Mouse (Mus musculus): ENCODE results near the gene Ifna9. TPM values are rescaled to one million over a fixed set of nuclear protein-coding genes. Genes with fewer than 3 reads are reported as not detected.
"Not testable (repeated sequence)": the region's sequence is repeated elsewhere in the genome, so short reads cannot be mapped to it uniquely, and the experiment has no call there.

Ifna9 gene
- total RNA-seq (2021) = not detected
- long read RNA-seq, experiment 1 = 0 reads
- long read RNA-seq, experiment 2 = 0 reads

GRCm38 (mm10) chr4:88592285-88592684 is at the start of gene Ifna9:
TSS of gene Ifna9 (minus strand) at chr4:88592385.
- no peak for DNase-seq

DNA sequence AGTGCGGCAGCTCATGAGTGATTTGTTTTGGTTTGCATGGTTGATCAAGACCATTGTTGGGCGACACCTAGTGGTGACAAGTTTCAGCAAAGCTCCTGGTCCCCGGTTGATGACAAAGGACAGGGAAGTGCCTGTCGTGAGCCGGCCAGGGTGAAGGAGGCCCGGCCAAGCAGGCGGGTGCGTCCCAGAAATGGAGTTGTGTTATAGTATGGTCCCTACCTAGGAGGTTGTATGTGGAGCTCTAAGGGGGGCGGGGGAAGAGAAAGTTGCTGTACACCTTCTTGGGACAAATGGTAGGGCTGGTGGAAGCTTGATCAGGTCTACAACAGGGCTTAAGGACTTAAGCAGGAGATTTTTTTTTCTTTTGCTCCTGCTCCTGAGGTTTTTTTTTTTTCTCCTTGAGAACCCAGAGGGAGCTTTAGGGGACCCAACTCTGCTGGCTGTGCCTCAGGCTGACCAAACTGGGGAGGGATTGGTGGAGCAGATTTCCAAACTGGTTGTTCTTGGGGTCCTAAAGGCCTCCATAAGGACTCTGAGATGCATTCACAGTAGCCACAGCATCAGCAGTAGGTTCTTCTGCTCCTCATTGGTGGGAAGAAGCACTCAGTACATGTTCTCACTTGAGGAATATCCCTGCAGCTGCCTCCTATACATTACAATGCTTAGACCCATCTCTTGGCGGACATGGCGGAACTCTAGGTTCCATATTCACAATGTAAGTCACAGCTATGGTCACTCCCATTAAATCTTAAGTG is 49.1 kb upstream of the Ifna9 start:
- DNase-seq = peak; percentile 90 to 94

DNA sequence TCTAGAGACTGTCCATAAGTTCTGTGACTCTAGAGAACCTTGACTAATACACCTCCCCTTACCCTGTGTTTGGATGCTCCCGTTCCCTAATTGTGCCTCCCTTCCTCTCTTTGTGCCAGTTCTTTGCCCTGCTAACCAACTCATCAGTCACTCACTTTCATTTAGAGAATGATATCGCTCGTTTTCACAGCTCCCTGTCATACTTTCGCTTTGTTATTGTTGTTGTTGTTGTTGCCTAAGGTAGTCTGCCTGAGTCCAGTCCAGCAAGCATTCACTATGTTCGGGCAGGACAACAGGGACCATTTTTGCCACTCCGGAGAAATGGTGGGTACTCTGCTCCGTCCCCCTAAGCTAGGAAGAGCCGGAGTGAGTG is 48.5 kb upstream of the Ifna9 start:
- DNase-seq = no peak

GRCm38 (mm10) chr4:88634311-88634710 is 42.1 kb upstream of the Ifna9 start, which contains the start of gene C87499:
TSS of gene C87499 (minus strand) at chr4:88634411.
- DNase-seq = no peak

GRCm38 (mm10) chr4:88603276-88603675 is 11.1 kb upstream of the Ifna9 start, which contains the start of gene Ifna12:
TSS of gene Ifna12 (minus strand) at chr4:88603376.
- no peak for DNase-seq

DNA sequence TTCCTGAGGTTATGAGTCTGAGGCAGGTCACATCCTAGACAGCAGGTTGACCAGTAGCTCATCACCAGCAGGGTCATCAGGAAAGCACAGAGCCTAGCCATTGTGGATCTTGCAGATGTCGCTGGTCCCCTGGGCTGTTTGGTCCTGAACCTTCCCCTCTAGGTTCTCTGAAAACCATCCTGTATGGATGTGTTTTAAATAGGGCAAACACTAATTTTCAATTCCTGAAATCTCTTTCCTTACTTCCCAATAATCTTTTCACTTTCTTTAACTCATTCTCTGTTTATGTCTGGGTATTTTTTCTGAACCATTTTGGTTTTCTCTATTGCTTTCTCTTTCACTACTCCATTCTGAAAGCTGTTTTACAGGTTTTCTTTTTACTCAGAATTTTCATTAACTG is 20.5 kb downstream of the Ifna9 start, which contains the start of gene Ifna14:
Ifna14 (minus strand) TSS at position 101 of the 400 bp plus-strand sequence.
- DNase-seq = no peak

GRCm38 (mm10) chr4:88561791-88562190 is 30.4 kb downstream of the Ifna9 start:
- DNase-seq = no peak

- DNase-seq = not testable (repeated sequence)
Observed at GRCm38 (mm10) chr4:88558145-88558544, 34.0 kb downstream of the Ifna9 start, which contains the start of gene Ifna15. TSS of gene Ifna15 (minus strand) at chr4:88558245.

- DNase-seq = peak; percentile 82 to 90
Observed at GRCm38 (mm10) chr4:88550161-88550945, 41.8 kb downstream of the Ifna9 start.

- peak in 1 of 2 experiments; percentile 15 for DNase-seq
Observed at GRCm38 (mm10) chr4:88547986-88548385, 44.2 kb downstream of the Ifna9 start.

- DNase-seq = peak in 1 of 2 experiments; percentile 16
Observed at GRCm38 (mm10) chr4:88543649-88544234, 48.4 kb downstream of the Ifna9 start.

Other genes with a start within 250 kb of the Ifna9 start
- gene Hacd4, start 153.5 kb downstream of the Ifna9 start, total RNA-seq (2021) = 1 to 10 TPM; 4.5 to 4.6 TPM
- gene Ifnb1, start 69.6 kb downstream of the Ifna9 start, total RNA-seq (2021) = not detected
- not detected for gene Ifna15, start 34.1 kb downstream of the Ifna9 start, total RNA-seq (2021)
- gene Ifna14, start 20.6 kb downstream of the Ifna9 start, total RNA-seq (2021) = not detected
- not detected for gene Ifna12, start 11.0 kb upstream of the Ifna9 start, total RNA-seq (2021)
- gene C87499, start 42.0 kb upstream of the Ifna9 start, total RNA-seq (2021) = not detected
- gene Ifna13, start 52.1 kb upstream of the Ifna9 start, total RNA-seq (2021) = not detected
- gene Ifna16, start 84.5 kb upstream of the Ifna9 start, total RNA-seq (2021) = not detected
- gene Ifna2, start 91.5 kb upstream of the Ifna9 start, total RNA-seq (2021) = not detected
- not detected for gene Ifnab, start 99.0 kb upstream of the Ifna9 start, total RNA-seq (2021)
- gene Gm26566, start 129.4 kb upstream of the Ifna9 start, total RNA-seq (2021) = under 1 TPM; 0.36 to 0.60 TPM
- gene Klhl9, start 130.1 kb upstream of the Ifna9 start, total RNA-seq (2021) = 10 to 100 TPM; 82.5 to 89.7 TPM
- gene Gm13271, start 162.5 kb upstream of the Ifna9 start, total RNA-seq (2021) = not detected
- gene Gm13283, start 167.7 kb upstream of the Ifna9 start, total RNA-seq (2021) = under 1 TPM in 1 of 2 experiments, not detected in 1; 0.20 TPM
- not detected for gene Gm13290, start 181.4 kb upstream of the Ifna9 start, total RNA-seq (2021)
- not detected for gene Gm13289, start 184.5 kb upstream of the Ifna9 start, total RNA-seq (2021)
- not detected for gene Gm13272, start 187.5 kb upstream of the Ifna9 start, total RNA-seq (2021)
- gene Ifnz, start 189.7 kb upstream of the Ifna9 start, total RNA-seq (2021) = under 1 TPM in 1 of 2 experiments, not detected in 1; 0.20 TPM
- gene Gm13276, start 193.3 kb upstream of the Ifna9 start, total RNA-seq (2021) = not detected
- not detected for gene Gm13277, start 196.2 kb upstream of the Ifna9 start, total RNA-seq (2021)
- not detected for gene Gm13278, start 199.2 kb upstream of the Ifna9 start, total RNA-seq (2021)
- gene Gm13275, start 202.1 kb upstream of the Ifna9 start, total RNA-seq (2021) = not detected
- not detected for gene Gm13279, start 205.0 kb upstream of the Ifna9 start, total RNA-seq (2021)
- not detected for gene Gm13285, start 207.3 kb upstream of the Ifna9 start, total RNA-seq (2021)
- gene Gm13287, start 210.9 kb upstream of the Ifna9 start, total RNA-seq (2021) = not detected
- under 1 TPM in 1 of 2 experiments, not detected in 1; 0.10 TPM for gene Gm13288, start 213.1 kb upstream of the Ifna9 start, total RNA-seq (2021)
- not detected for gene Ifna7, start 223.8 kb upstream of the Ifna9 start, total RNA-seq (2021)
- gene Ifna11, start 227.6 kb upstream of the Ifna9 start, total RNA-seq (2021) = not detected
- not detected for gene Ifna6, start 235.0 kb upstream of the Ifna9 start, total RNA-seq (2021)
- not detected for gene Ifna5, start 243.1 kb upstream of the Ifna9 start, total RNA-seq (2021)
- gene Ifna4, start 249.5 kb upstream of the Ifna9 start, total RNA-seq (2021) = not detected